Mouse (Mus musculus): ENCODE results near the gene Tesc.

DNA sequence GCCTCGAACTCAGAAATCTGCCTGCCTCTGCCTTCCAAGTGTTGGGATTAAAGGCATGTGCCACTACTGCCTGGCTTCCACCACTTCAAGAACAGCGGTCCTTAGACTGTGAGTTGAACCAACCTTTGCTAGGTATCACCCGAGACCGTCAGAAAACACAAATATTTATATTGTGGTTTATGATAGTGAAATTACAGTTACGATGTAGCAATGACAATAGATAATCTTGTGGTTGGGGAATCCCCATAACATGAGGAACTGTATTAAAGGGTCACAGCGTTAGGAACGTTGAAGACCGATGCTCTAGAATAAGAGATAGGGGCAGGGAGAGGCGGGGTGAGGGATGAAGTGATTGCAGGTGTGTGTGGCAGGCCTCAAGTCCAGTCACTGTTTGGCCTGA, 17.8 kb downstream of the Tesc start:
- no peak for TF ChIP-seq POLR2A (IDR thresholded peaks at IDR 0.05; ENCODE audit: borderline replicate concordance, control insufficient read depth, low read depth, low read length)
- no peak for TF ChIP-seq CTCF (IDR thresholded peaks at IDR 0.05; ENCODE audit: control insufficient read depth, insufficient read depth, low read length)

All from bone marrow, adult 2 months (tissue).